11 mouse cellular contexts compared by ENCODE assay signal in the genomic region with DNA sequence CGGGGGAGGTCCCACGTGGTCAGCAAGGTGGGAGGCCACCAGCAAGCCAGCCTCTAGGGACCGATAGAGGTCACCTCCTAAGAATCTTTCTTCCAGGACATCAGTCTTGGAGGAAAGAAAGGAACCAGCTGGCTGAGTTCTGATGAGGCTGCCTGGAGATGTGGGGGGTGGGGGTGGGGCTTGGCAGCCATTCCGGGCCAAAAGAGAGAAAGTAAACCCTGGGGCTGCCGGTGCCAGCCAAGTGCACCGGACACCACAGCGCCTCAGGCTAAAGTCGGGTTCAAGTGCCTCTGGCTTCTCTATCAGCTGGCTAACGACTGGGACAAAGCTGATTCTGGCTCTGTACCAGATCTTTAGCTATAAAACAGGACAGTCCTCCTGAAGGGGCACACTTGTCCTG.
DNase-seq lines count a peak whose midpoint lies in the region; ATAC-seq and TF ChIP-seq lines count a peak whose summit lies in the region.
"Had no signal": no experiment of that assay in that cellular context is flagged by ENCODE, and none has a peak within 500 bp of the region (broad histone marks: within the 10 kb centered on the region; RNA-seq: fewer than 3 reads in every experiment).

No protein-coding gene starts in this region.

- H3K27ac ChIP-seq in heart, embryonic 13.5 days (replicated peaks) = 0 out of 2 replicates have a peak overlapping the region, but pooled peaks have one; percentile 15
- H3K27ac ChIP-seq in heart, embryonic 10.5 days = no peak overlapping the region
- no peak overlapping the region; the same call in 1 of the 2 replicates for H3K27ac ChIP-seq in kidney, postnatal 0 days
- H3K27ac ChIP-seq: layer of hippocampus, adult 2 months; lung, embryonic 15.5 days had no signal

- H3K9me3 ChIP-seq in heart, embryonic 13.5 days = no peaks in the 10 kb centered on the region
- H3K9me3 ChIP-seq in heart, embryonic 10.5 days = no peaks in the 10 kb centered on the region
- H3K9me3 ChIP-seq in kidney, postnatal 0 days (replicated peaks; ENCODE audit: low read length) = no peaks in the 10 kb centered on the region
- H3K9me3 ChIP-seq: lung, embryonic 15.5 days had no signal

- TF ChIP-seq CTCF in kidney, postnatal 0 days (IDR thresholded peaks at IDR 0.05; ENCODE audit: low read depth) = no peak

- no peaks in the 10 kb centered on the region; the same call in 1 of the 2 replicates for H3K36me3 ChIP-seq in heart, embryonic 13.5 days
- H3K36me3 ChIP-seq in heart, embryonic 10.5 days = no peaks in the 10 kb centered on the region
- no peaks in the 10 kb centered on the region for H3K36me3 ChIP-seq in kidney, postnatal 0 days (ENCODE audit: insufficient read depth, low read length)
- H3K36me3 ChIP-seq: lung, embryonic 15.5 days had no signal

- DNase-seq in heart, embryonic 10.5 days (ENCODE audit: low spot score) = no peak
- peak; percentile 42 for DNase-seq in kidney, postnatal 0 days (ENCODE audit: low spot score)
- no peak for DNase-seq in kidney, adult 9 months
- DNase-seq in retina, postnatal 1 day = peak; percentile 26
- no peak for DNase-seq in retina, embryonic 14.5 days (ENCODE audit: low spot score)
- DNase-seq in layer of hippocampus, postnatal 14 days (ENCODE audit: low spot score in 2 of 2) = no peak

- peak overlapping the region; percentile 7; the same call in 1 of the 2 replicates for H3K4me2 ChIP-seq in heart, embryonic 13.5 days
- no peak overlapping the region; the same call in 1 of the 2 replicates for H3K4me2 ChIP-seq in kidney, postnatal 0 days (ENCODE audit: low read length)
- H3K4me2 ChIP-seq: lung, embryonic 15.5 days had no signal

- H3K27me3 ChIP-seq in heart, embryonic 13.5 days (replicated peaks) = no peaks in the 10 kb centered on the region
- H3K27me3 ChIP-seq in heart, embryonic 10.5 days (ENCODE audit: insufficient read depth, poor library complexity, severe bottlenecking) = no peaks in the 10 kb centered on the region
- H3K27me3 ChIP-seq in kidney, postnatal 0 days (ENCODE audit: insufficient read depth, low read length) = no peaks in the 10 kb centered on the region
- H3K27me3 ChIP-seq: lung, embryonic 15.5 days had no signal

- H3K4me3 ChIP-seq in heart, embryonic 13.5 days = no peak overlapping the region
- no peak overlapping the region for H3K4me3 ChIP-seq in heart, embryonic 10.5 days
- no peak overlapping the region for H3K4me3 ChIP-seq in kidney, postnatal 0 days (replicated peaks; ENCODE audit: low read depth, low read length)
- H3K4me3 ChIP-seq: layer of hippocampus, adult 2 months; lung, embryonic 15.5 days had no signal

- WGBS in heart, embryonic 13.5 days = 17% methylated on average over 9 of the region's 9 CpGs
- 43% methylated on average over 9 of the region's 9 CpGs for WGBS in heart, embryonic 10.5 days
- WGBS in kidney, postnatal 0 days = 12% methylated on average over 8 of the region's 9 CpGs

- ATAC-seq in heart, embryonic 13.5 days (ENCODE audit: extremely low read depth, insufficient number of reproducible peaks, low FRiP score, low TSS enrichment) = no peak
- 0 out of 2 replicates have a peak, but pooled peaks have one; percentile 14 for ATAC-seq in kidney, postnatal 0 days (replicated peaks; ENCODE audit: low FRiP score, low read depth)
- ATAC-seq: intestine, postnatal 0 days; midbrain, embryonic 16.5 days had no signal

- H3K4me1 ChIP-seq in heart, embryonic 13.5 days = peaks cover 29% of the 10 kb centered on the region
- peaks cover 29% of the 10 kb centered on the region for H3K4me1 ChIP-seq in heart, embryonic 10.5 days
- H3K4me1 ChIP-seq in kidney, postnatal 0 days (replicated peaks; ENCODE audit: insufficient read depth, low read length) = no peaks in the 10 kb centered on the region; the same call in 1 of the 2 replicates

- H3K9ac ChIP-seq in heart, embryonic 13.5 days = peak overlapping the region; percentile 21; the same call in 1 of the 2 replicates
- H3K9ac ChIP-seq in kidney, postnatal 0 days (ENCODE audit: low read depth, low read length) = no peak overlapping the region
- H3K9ac ChIP-seq: lung, embryonic 15.5 days had no signal

Comparison
In these comparisons a context has a peak if more than half of its experiments do, and no peak if none do; other contexts are left out.
1. DNase-seq: peak in kidney, postnatal 0 days (single experiment) and retina, postnatal 1 day (single experiment); none in heart, embryonic 10.5 days (single experiment), kidney, adult 9 months (single experiment), retina, embryonic 14.5 days (single experiment) and layer of hippocampus, postnatal 14 days (0 of 2).